Mouse (Mus musculus) left cerebral cortex, postnatal 25 days (tissue): ENCODE data around the gene Mmd. TPM values are rescaled to one million over a fixed set of nuclear protein-coding genes. Genes with fewer than 3 reads are reported as not detected.
A peak's percentile ranks its signal among the peaks of the same experiment; 100 is the strongest.

Source experiments
- DNase-seq, 2 experiments: peaks; one replicate each; pipeline ENCODE4 v3.0.0; 2022; ENCODE audit warnings: low spot score in 2 of 2, mixed read lengths in 1 of 2
- intact Hi-C: fragments of 180-260 bp; cut with DNase I; formaldehyde crosslinking; loops from one replicate; pipeline ENCODE4 v1.15.1; 2025
- total RNA-seq, 2 experiments: library from RNA; stranded (reverse); gene quantifications; 2 replicates each; pipeline ENCODE4 v1.2.3; 2021

Gene Mmd
- total RNA-seq, 2 experiments from 2014 or later: 227 to 240 TPM

- intact Hi-C loops: loop anchor here (5.0 kb wide), 1 partner anchor 391 kb away; the partner anchor contains the start of genes Cox11 and Stxbp4
- no peak for DNase-seq
These were observed 2.6 kb upstream of the Mmd start for GRCm38 (mm10) chr11:90246676-90247075.

GRCm38 (mm10) chr11:90247793-90248192 lies 1.5 kb upstream of the Mmd start:
- intact Hi-C loops: loop anchor here (2.0 to 5.0 kb wide), 2 partner anchors 35 to 390 kb away; partner anchors contain the start of genes Cox11 and Stxbp4
- DNase-seq: no peak

DNA sequence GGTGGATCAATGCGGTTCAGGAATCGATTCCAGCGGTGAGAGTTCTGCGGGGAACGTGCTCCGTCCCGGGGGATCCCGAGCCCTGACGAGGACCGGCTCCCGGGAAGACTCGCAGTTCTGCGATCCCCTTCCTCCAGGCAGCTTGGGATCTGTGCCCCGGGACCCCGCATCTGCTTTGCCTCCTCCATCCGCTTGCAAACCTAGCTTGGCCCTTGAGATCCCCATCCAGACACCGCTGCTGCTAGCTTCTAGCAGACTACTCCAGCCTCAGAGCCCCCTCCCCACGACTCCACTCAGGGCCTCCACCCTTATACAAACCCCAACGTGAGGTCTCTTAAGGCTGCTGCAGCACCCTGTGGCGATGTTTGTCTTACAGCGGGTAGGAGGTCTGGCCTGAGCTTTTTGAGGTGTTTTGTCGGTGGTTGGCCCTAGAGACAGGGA lies 465 bp downstream of the Mmd start:
- DNase-seq: no peak
- intact Hi-C loops: loop anchor here (2.0 to 5.0 kb wide), 4 partner anchors 33 to 388 kb away; partner anchors contain the start of genes Cox11 and Stxbp4

- intact Hi-C loops: loop anchor here (5.0 kb wide), 2 partner anchors 68 to 137 kb away; no protein-coding TSS in a partner anchor
- no peak for DNase-seq
These were observed 933 bp downstream of the Mmd start for GRCm38 (mm10) chr11:90250189-90250588.

DNA sequence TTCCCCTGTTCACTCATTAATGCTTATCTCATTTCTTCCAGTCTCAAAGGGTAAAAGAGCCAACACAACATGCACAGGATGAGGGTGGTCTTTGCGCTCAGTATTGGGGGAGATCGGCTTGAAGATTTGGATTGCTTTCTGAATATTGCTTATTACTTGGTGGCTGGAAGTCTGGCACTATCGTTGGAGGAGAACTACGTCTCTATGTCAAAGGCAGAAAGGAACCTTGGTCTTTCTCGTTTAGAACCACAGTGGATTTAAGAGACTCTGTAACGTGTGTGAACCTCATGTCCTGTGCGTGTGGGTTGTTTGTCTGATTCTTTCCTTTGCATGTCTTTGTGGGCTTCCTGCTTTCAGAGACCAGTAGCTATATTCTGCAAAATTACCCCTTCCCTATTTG lies 1.5 kb downstream of the Mmd start:
- DNase-seq: no peak
- intact Hi-C loops: loop anchor here (5.0 kb wide), 2 partner anchors 68 to 137 kb away; no protein-coding TSS in a partner anchor

- intact Hi-C loops: loop anchor here (5.0 kb wide), 2 partner anchors 70 to 135 kb away; no protein-coding TSS in a partner anchor
- no peak for DNase-seq
These were observed 2.7 kb downstream of the Mmd start for GRCm38 (mm10) chr11:90251923-90252322.

- DNase-seq: no peak
- intact Hi-C loops: loop anchor here (5.0 kb wide), 2 partner anchors 70 to 135 kb away; no protein-coding TSS in a partner anchor
These were observed 3.1 kb downstream of the Mmd start for GRCm38 (mm10) chr11:90252366-90252765.

- peak in 1 of 2 experiments; percentile 83 for DNase-seq
- intact Hi-C loops: loop anchor here (5.0 kb wide), 2 partner anchors 72 to 133 kb away; no protein-coding TSS in a partner anchor
These were observed 5.3 kb downstream of the Mmd start for GRCm38 (mm10) chr11:90254536-90254935.

DNA sequence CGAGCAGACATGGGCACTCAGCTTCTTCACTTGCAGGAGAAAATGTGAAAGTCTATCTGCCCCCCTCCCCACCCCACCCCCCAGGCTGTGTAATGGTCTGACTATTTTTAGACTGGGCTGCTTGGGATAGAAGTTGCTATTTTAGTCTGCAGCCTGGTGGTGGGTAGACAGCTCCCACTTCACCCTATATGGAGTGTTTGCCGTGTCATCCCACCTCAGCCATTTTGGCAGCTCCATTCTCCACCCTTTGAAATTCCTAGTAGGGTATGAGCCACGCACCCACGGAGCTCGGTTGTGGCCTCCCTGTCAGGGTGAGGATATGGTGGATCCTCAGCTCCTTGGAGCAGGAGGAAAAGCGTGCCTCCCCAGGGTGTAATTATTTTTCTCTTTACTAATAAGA lies 6.4 kb downstream of the Mmd start:
- intact Hi-C loops: loop anchor here (1.0 kb wide), 1 partner anchor 28 kb away; no protein-coding TSS in a partner anchor
- peak in 1 of 2 experiments; percentile 85 for DNase-seq

DNA sequence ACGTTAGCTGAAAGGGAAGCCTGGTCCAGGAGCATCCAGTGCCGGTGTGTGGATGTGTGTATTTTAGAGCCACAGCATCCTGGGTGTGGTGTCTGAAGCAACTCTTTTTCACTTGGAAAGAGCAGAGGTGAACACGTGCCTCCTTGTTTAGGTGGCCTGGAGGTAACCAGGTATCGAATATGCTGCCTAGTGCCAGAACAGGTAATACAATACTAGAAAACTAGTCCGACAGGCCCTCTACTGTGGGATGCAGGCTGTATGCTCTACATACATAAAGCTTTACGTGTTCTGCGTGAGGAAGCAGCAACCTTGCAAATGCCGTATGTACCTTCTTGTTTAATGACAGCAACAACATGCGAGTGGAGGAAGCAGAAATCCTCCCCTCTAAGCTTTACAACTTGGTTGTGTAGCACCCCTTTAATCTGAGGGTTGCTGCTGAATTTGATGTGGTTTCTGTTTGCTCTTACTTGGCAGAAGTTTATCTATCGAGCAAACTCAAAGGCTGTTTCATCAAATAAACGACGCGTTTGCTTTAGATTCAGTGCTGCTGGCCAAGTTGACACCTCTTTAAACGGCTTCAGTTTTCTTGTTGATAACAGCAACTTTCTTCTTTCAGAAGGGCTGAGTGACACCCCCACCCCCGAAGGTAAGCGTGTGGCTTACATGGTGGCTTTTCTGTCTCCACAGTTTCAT lies 7.7 kb downstream of the Mmd start:
- DNase-seq: no peak
- intact Hi-C loops: no loop called here

DNA sequence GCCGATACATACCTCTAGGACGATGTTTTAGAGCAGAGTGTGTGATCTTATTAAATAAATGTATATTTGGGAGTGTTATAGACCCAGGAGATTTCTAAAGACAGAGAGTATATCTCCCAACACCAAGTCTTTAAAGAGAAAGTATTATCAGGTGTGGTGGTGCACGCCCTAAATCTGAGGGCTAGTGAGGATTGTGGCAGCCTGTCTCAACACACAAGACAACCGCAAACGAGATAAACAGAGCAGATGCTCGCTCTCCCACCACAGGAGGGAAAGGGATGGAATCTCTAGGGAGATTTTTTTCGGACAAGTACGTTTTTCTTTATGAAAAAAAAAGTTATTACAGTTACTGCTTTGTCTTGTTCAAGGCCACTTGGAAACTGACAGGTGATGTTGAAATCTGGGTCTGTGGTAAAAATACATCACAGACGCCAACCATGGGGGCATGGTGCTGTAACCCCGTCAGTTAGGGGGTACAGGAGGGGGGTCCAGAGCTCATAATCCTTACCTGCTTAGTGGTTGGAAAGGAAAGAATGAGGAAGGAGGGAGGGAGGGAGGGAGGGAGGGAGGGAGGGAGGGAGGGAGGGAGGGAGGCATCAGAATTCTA lies 9.2 kb downstream of the Mmd start:
- intact Hi-C loops: no loop called here
- DNase-seq: no peak

DNA sequence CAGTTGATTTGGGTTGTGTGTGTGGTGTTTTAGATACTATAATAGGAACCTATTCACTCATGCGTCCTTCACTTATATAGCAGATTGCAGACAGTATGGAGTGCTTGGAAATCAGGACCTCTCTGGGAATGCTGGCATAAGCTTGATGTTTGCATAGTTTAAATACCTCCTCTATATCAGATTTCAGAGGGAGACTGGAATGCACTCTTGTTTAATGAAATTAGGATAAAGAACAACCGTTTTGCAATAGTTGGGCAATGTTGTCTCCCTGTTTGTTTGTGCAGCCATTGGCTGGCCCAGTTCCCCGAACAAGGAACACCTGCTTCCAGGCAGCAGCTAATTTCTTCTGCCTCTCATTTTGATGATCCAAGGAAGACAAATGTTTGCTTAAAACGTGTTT lies 9.8 kb downstream of the Mmd start:
- DNase-seq: no peak
- intact Hi-C loops: no loop called here

DNA sequence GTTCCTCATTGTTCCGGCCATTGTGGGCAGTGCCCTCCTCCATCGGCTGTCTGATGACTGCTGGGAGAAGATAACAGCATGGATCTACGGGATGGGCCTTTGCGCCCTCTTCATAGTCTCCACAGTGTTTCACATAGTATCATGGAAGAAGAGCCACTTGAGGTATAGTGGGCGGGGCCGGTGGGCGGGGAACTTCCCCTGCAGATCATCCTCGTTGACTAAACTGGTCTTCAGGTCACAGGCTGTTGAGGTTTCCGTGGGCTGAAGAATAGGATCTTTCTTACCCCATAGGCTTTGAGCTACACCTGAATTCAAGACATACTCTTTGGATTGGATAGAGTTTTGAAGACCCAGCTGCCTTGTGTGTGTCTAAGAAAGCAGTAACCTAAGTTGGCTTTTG lies 10.6 kb downstream of the Mmd start:
- intact Hi-C loops: no loop called here
- DNase-seq: no peak

GRCm38 (mm10) chr11:90264180-90264579 lies 14.9 kb downstream of the Mmd start:
- intact Hi-C loops: no loop called here
- DNase-seq: no peak

- intact Hi-C loops: no loop called here
- no peak for DNase-seq
These were observed 16.3 kb downstream of the Mmd start for GRCm38 (mm10) chr11:90265581-90265980.

DNA sequence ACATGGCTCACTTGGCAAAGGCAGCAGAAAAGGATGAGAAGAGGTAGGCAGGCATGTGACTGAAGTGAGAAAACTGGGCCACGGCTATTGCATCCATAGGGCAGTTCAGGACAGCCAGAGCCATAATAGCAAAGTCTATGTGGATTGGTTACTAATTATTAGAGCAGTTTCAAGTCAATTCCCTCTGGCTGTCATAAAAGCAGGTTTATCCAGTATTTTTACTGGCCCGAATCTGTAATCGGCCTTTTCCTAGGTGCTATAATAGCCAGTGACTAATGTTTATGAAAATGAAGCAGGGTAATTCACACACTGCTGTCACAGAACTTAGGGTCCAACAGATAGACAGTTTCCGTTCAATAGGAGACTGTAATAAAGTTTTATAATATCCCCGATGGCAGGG lies 19.7 kb downstream of the Mmd start:
- intact Hi-C loops: no loop called here
- DNase-seq: no peak

- DNase-seq: no peak
- intact Hi-C loops: no loop called here
These were observed 20.3 kb downstream of the Mmd start for GRCm38 (mm10) chr11:90269398-90270123.

GRCm38 (mm10) chr11:90270132-90270877 lies 21.0 kb downstream of the Mmd start:
- DNase-seq: no peak
- intact Hi-C loops: no loop called here

DNA sequence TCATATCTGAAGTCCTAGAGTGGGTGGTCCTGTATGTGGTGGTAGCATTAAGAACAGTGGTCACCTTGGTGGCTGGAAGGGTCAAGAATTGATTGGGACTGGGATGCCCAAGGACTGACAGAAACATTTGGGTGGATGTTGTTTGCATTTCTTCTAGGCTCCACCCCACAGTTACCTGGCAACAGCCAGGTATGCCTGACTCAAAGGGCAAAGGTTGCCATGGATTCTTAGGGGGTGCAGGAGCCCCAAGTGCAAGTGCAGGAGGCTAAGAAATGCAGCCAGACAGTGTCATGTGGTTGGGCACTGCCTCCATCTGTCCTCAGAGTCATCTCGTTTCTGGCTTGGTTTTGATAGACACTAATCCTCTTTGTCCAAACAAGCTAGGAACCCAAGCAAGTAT lies 24.9 kb downstream of the Mmd start:
- no peak for DNase-seq
- intact Hi-C loops: no loop called here
